Mouse (Mus musculus): ENCODE data around the gene 1700037H04Rik.

1700037H04Rik gene

DNA sequence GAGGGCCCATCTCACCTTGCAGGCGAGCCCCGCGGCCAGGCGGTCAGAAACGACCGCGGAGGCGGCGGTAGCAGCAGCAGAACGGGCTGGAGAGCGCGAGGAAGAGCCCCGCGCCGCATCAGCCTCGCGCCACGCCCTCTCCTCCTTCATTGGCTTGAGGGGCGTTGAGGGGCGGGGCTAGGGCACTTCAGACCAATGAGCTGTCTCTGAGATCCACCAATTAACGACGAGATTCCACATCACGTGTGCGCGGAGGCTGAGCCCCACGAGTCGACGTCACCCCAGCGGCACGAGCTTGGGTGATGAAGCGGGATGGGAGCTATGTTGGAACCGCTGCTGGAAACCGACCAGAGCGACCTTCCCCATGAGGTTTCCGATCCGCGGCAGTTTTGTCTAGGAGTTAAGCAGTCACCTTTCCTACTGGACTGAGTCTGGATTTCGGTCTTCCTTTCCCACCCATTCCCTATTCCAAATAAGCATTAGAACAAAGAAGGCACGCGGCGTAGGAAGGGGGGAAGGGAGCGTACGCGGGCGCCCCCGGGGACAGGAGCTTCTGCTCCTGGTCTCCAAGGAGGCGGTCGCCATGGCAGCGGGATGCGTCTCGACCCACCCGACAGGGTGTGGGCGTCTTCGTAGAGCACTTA is at the start of gene 1700037H04Rik:
TSS of gene 1700037H04Rik (minus strand) at position 144 of the 644 bp plus-strand sequence.
- DNase-seq = peak; percentile 99

DNA sequence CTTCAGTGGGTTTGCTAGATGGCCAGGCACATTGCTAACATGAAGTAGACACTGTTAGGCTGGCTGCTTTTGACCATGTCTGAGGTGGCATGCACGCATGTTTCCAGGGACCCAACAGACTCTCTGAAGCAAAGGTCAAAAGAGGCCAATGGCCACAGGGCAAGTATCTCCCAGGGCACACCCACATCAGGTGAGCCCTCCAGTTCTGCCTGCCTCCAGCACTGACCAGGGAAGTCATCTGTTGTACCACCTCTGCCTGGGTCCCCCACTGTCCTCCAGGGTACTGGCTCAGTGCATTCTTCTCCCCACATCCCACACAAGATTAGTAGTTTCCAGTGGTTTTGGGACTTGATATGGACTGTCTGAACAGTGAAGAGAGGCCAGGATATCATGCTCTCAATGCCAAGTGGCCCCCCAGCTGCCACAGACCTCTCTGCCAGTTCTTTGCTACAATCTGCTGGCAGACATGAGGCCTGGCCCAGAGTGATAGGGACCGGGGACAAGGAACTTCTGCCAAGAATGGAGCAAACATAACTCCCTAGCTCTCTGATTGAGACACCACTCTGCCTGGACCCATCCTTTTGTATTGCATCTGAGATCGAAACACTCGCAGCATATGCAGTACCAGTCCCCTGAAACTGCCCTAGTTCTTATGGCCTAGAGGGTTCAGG is 49.4 kb upstream of the 1700037H04Rik start:
- no peak for DNase-seq

DNA sequence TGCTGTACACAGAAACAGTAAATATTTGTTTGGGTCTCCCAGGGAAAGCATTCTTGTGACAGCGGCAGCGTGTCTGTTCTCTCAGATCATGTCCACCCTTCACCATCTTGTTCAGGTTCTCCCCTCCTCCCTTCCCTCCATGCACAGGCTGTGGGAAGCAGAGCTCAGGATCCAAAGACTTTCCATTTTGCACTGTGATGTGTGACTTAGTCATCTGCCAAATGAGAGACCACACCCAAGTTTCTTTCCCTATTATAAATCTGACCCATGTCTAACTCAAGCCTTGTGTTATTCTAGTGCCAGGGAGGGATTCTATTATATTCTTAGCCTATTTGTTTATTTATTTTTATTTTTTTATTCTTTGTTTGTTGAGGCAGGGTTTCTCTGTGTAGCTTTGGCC is 48.5 kb upstream of the 1700037H04Rik start:
- DNase-seq = no peak

DNA sequence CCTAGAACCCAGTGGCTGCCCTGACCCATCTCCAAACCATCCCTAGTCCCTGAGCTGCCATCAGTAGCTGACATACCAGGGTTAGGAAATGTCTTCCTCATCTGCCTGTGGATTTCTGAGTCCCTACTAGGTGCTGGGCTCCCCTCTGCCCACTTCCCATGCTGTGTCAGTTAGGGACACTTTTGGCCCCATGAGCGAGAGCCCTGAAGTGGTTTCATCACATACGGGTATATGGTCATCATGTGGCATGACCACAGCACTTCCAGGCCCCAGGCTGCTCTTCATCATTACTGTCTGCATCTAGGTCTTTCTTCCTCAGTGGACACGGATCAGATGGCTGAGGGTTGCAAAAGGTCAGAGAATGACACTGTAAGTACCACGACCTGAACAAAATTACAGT is 46.9 kb upstream of the 1700037H04Rik start, which contains the start of gene Ap5s1:
TSS of gene Ap5s1 (plus strand) at position 301 of the 400 bp plus-strand sequence.
- no peak for DNase-seq

DNA sequence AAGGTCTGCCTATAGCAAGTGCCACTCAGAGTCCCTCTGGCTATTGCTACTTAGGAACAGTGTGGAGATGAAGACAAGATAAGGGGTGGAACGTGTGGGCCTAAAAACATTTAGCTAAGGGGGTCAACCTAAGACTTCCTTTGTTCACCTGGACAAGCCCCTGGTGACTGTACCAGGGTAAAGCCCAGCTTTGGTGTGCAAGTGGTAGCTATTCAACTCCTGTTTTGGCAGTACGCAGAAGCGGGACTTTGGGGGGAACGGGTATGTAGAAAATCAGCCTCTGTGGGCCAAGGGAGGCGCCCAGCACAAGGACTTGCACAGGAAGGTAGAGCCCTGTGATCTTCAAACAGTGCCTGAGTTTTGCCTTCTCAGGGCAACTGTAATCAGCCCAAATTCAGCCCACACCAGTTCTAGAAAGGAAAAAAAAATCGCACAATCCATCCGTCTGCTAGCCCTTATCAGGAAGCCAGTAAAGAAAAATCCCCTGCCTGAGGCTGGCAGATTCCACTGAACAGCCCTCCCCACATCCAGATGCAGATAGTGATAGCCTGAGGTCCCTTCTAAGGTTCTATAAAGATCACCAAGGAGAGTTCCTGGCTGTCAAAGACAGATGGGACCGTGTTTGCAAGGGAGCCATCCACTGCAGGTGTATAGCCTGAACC is 45.8 kb upstream of the 1700037H04Rik start:
- no peak for DNase-seq

DNA sequence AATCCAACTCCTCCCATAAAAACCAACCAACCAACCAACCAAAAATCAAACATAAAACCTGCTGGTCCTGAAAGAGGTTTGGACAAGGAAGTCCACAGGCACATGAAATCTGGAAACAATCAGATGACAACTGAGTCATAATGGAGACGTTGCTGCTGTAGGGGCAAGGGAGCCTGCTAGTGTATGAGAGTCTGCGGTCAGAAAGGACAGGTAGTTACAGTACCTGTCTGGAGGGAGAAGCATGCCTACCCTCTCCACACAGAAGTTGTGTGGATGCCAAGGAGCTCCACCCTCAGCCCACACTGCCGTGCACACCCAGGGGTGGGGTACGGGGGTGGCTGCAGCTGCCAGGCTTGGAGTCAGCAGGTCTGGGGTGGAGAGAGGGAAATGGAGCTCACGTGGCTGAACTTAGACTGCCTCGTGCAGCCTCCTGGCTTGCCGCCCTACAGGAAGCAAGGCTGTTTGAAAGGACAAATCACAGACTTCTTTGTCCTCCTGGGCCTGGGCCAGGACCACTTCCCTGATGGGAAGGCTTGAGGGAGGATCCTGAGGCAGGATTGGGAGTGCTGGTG is 44.6 kb upstream of the 1700037H04Rik start:
- DNase-seq = peak; percentile 95

DNA sequence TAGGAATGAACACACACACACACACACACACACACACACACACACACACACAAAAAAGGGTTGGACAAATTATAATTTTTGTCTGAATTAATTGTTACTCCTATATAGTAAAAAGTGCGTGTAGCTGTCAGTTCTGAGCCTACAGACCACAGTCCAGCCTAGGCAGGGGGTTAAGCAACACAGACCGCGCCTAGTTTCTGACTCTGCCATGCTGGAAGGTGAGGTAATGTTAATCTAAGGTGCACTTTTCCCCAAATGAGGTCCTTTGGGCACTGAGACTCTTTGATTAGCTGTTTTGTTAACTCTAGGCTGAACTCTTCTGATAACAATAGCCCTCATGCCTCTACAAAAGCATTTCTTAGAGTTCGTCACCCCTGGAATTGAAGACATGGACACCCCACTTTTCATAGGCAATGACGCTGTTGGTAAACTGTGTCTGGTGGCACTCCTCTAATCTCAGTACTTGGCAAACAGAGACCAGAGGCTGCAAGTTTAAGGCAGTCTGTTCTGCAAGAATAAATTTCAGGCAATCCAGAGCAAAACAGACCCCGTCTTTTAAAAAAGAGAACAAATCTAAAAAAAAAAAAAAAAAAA is 44.0 kb upstream of the 1700037H04Rik start:
- DNase-seq = no peak

DNA sequence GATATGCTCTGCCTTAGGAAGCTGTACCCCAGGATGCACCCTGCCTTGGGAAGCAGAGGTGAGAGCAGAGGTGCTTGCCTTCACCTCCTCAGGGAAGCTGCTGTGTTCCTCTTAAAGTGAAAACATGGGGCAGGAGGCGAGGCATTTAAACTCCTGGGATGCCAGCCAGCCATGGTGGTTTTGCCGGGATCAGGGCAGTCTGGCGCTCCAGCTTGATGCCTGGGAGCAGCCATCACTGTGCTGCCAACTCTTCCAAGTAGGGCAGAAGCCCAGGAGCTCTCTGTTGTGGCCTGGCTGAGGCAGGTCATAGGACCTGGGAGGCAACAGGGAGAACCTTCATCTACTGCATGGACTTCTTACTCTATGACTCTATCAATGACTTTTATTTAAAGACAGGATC is 41.4 kb upstream of the 1700037H04Rik start:
- no peak for DNase-seq

DNA sequence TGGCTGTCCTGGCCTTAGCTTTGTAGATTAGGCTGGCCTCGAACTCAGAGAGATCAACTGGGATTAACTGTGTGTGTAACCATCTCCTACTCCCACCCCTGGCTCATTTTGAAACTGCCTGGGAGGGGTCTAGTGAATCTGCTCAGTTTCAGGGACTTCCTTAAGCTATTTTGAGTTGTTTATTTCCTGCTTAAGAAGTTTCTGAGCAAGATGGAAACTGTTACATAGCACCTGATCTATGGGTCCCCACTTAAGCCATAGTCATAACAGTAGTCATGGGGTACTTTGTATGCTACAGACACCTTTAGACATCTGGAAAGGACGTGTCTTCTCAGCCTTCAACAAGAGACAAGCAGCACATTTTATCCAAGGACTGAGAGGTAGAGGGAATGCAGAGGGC is 40.8 kb upstream of the 1700037H04Rik start:
- no peak for DNase-seq

DNA sequence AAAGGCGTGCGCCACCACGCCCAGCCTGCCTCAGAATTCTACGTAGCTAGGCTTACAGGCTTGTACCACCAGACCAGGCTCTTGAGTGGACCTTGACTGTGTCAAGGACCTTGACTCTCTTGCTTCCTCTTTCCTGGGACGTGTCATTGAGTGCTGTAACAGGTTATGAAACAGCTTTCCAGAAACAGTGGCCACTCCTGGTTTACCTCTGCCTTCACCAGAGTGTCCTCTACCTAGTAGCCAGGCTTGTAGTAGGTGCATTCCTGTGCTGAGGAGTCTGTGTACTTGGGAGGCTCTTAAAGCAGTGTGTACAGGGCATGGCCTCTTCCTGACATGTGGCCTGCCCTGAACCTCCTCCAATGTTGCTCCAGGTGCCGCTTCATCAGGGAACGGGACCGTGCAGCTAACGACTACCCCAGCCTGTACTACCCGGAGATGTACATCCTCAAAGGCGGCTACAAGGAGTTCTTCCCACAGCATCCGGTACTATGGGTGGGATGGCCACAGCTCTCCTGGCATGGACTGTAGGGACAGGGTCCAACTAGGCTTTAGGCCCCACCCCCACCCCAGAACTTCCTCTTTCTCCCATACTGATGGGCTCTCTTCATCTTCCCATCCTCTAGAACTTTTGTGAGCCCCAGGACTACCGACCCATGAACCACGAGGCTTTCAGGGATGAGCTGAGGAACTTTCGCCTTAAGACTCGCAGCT is 36.9 kb upstream of the 1700037H04Rik start:
- DNase-seq = no peak

DNA sequence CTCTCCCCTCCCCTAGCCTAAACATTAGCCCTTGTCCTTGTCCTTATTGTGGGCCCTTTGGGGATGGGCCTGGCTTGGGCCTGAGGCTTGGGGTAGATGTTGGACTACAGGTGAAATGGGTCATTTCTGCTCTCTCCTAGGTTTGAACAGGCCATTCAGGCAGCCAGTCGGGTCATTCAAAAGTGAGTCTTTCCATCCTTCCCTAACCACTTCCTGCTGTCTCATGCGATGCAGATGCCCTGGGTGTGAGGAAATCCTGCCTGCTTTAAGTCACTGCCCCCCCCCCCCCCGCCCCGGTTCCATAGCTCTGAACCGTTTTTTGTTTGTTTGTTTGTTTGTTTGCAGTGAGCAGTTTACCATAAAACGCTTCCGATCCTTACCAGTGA is 31.1 kb upstream of the 1700037H04Rik start:
- no peak for DNase-seq

DNA sequence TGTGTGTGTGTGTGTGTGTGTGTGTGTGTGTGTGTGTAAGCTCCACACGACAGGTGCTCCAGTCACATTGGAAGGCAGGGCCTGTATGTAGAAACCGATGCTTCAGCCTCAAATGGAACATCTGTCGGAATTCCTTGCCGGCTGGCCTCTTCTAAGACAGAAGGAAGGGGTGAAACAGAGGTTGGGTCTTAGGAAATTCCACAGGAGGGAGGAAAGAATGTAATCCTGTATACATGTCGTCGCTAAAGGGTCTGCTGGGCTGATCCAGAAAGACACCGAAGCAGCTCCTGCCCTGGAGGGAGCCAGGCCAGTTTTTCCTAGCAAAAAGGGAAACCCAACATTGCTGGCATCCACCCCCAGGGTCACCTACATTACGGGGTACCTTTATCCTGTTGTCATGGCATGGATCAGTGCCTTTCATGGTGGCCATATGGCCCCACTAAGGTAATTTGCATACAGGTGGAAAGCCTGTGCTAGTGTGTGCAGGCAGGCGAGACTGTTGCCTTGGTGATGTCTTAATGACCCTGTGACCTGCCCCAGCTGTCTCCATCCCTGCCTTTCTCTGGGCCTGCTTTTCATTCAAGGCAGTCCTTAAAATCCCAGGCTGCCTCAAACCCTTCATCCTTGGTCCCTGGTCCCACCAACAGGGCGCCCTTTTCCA is 30.6 kb upstream of the 1700037H04Rik start:
- peak; percentile 72 for DNase-seq

DNA sequence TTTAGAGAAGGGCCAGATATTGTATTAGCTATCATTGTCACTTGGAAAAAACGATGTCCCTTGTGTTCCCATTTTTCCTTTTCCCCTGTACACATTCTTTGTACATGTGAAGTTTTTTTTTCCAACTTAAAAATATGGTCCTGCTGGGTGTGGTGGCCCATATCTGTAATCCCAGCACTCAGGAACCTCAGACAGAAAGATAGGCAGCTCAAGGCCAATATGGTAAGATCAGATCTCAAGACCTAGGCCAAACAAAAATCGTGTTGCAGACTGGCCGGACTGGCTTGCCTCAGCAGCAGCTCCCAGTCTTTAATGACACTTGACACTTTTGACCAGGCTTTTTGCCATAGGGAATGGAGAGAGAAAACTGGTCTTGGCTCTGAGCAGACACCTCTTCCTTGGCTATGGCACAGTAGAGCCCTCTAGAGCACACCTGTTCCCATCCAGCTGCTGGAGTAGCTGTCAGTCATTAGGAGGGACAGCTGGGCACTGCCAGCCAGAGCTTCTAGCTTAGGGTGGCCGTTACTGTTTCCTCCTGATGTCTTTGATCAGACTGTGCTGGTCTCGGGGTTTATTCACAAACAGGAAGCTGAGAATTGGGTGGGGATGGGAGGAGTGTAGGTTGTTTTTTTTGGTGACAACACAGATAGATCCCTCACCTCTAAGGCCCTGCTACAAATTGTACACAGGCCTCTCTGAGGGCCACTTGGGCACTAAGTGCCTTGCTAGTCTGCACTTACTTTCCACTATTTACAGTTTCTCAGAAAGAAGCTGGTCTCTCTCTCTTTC is 29.8 kb upstream of the 1700037H04Rik start:
- no peak for DNase-seq

DNA sequence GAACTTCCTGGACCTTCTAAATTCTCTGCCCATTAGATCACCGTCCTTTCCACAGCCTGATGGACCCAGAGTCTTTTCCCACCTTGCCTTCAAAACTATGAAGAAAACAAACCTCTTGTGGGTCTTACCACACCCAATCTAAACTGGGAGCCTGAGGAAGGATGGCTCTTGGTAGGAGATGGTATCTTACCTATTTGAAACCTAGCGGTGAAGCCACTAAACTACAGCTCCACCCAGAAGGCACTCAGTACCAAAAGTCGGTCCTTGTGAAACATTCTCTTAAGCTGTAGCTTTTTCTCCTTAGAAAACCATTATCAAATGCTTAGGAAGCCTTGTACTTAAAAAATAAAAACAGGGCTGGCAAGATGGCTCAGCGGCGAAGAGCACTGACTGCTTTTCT is 28.4 kb upstream of the 1700037H04Rik start:
- no peak for DNase-seq

DNA sequence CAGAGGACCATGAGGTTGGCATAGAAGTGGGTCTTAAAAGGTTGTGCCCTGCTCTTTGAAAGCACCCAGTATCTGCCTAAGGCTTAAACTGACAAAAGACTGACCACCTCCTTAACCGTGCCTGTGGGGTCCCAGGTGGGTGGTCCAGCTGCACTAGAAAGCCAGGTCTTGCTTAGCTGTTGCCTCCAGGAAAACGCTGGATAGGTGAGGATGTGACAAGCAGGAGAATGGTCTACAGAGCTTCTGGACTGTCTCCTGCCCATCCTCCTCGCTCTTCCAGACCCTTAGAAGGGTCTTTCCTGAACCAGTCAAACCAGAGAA is 27.7 kb upstream of the 1700037H04Rik start:
- no peak for DNase-seq

DNA sequence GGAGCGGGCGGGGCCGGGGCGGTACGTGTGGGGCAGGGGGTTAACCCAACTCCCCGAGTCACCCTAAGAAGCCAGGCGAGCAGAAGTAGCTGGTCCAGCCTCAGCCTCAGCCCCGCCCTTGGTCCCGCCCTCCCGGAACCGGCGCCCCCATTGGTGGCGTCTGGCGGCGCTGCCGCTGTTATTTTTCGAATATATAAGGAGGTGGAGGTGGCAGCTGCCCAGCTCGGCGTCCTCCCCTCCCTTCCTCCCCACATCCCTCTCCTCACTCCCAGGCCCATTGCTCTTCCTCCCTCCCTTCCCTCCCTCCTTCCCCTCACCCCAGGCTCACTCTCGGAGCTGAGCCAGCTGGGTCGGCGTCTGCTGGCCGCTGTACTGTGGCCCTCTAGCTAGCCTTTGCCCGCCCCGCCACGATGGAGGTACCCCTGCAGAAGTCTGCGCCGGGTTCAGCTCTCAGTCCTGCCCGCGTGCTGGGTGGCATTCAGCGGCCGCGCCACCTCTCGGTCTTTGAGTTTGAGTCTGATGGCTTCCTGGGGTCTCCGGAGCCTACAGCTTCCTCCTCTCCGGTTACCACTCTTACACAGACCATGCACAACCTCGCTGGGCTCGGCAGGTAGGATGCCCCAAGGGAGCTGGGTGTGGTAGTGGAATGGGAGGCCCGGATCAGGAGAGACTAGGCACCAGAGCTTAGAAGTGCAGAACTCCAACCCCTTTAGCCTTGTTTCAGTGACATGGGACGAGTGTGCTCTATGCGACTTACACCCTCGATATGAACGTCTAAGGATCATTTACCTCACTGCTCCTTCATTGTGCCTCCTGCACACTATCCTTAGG is 27.1 kb upstream of the 1700037H04Rik start, which contains the start of the genes Cdc25b and Spef1:
TSS of gene Cdc25b (plus strand) at position 179 of the 831 bp plus-strand sequence.
TSS of gene Spef1 (minus strand) at position 512 of the 831 bp plus-strand sequence.
- DNase-seq = peak; percentile 92

DNA sequence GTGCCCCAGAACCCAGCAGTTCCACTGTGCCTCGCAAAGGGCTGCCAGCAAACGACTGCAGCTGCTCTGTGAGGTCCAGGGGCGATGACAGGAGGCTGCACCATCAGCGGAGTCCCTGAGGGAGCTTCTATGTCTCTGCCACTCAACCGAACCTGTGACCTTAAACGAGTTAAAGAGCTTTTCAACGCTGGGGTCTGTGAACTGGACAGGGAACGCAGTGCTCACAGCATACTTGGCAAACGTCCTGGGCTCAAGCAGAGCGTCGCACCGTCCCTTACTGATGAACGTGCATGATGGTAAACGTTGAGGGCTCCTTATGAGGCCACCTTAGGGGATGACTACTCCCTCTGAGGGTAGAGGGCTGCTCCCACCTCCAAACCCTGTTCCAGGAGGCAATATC is 26.5 kb upstream of the 1700037H04Rik start:
- DNase-seq = no peak

DNA sequence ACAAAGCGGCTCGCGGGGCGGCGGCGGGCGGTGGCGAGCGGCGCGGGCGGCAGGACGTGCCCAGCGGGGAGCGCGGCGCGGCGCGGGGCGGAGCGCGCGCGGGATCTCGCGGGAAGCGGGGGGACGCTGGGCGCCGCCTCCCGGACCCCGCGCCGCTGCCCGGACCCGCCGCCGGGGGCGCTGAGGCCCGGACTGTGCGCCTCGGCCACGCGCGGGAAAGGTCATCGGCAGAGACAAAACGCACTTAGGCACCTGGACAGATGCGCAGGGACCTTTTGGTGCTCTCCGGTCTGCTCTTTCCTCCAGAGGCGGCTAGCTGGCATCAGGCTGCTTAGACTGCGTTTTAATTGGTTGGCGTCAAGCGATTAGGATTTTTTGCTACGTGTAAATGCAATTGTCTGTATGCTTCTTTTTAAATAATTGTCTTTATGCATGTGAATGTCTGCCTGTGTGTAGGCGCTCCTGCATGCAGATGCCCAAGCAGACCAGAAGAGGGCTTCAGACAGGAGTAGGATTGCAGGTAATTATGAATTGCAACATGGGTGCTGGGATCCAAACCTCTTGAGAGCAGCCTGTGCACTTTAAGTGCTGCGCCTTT is 20.2 kb upstream of the 1700037H04Rik start, which contains the start of gene Cenpb:
TSS of gene Cenpb (minus strand) at position 78 of the 598 bp plus-strand sequence.
- DNase-seq = peak; percentile 92

DNA sequence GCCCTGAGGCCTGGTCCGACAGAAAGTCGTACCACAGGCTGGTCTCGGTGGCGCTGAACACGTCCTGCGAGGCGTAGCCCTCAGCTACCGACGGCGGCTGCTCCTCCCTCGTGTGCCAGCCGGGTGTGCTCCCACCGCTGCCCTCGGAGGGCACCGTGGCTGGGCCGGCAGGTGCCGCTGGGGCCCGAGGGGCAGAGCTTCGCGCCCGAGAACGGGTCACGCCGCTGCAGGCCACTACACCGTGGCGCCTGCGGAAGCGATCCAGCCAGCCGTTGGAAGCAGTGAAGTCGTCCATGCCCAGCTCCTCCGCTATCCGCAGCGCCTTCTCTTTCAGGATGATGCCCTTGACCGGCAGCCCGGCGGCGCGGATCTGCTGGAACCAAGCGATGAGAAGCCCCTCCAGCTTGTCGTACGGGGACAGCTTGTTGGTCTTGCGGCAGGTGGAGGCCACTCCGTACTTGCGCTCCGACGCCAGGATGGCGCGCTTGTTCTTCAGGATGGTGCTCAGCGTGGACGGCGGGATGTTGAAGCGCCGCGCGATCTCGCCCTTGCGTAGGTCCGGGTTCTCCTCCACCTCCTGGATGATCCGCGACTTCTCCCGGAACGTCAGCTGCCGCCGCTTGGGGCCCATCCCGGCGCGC is 19.5 kb upstream of the 1700037H04Rik start:
- peak; percentile 75 for DNase-seq

Measured in kidney, postnatal 10 days (tissue).